Mouse (Mus musculus): Measurements from ENCODE around the gene Kif5a. TPM values are rescaled to one million over a fixed set of nuclear protein-coding genes. Genes with fewer than 3 reads are reported as not detected.

Gene Kif5a
- total RNA-seq, 1 experiment = 6.2 TPM

DNA sequence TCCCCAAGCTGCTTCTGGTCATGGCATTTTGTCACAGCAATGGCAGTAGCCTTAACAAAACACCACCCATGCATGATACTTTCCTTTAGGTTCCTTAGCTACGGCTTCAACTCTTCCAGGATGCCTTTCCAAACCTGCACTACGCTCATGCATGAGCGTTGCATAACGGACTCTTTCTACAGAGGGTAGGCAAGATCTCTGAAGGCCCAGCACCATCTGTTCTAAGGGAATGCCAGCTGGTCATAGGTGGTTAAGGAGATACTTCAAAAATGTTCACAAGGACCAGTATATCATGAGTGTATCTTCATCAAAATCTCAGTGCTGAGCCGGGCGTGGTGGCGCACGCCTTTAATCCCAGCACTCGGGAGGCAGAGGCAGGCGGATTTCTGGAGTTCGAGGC is 46.7 kb downstream of the Kif5a start:
- Histone ChIP-seq H3K9ac (ENCODE audit: insufficient read depth, low read depth, low read length, poor library complexity, severe bottlenecking) (no peak overlapping the region), H3K27ac (ENCODE audit: insufficient read depth, low read depth, low read length, poor library complexity, severe bottlenecking) (no peak overlapping the region), H3K4me1 (ENCODE audit: control insufficient read depth in 2 of 2, insufficient read depth in 2 of 2, low read length in 2 of 2, poor library complexity in 1 of 2) (peaks cover 5 to 7% of the 10 kb centered on the region in 2 experiments; a peak in 3 of 4 replicates), H3K9me3 (ENCODE audit: control insufficient read depth, insufficient read depth, low read depth, low read length) (no peaks in the 10 kb centered on the region), H3K36me3 (ENCODE audit: control insufficient read depth, insufficient read depth, low read length, poor library complexity, severe bottlenecking) (no peaks in the 10 kb centered on the region), H3K4me3 (ENCODE audit: insufficient read depth in 1 of 2, low read depth in 1 of 2, low read length in 2 of 2, poor library complexity in 1 of 2, severe bottlenecking in 1 of 2) (no peak overlapping the region)
- TF ChIP-seq ZC3H11A (IDR thresholded peaks at IDR 0.05; ENCODE audit: borderline replicate concordance, low read depth, low read length) (no peak), HCFC1 (IDR thresholded peaks at IDR 0.05; ENCODE audit: borderline replicate concordance, insufficient read depth, low read length) (no peak), MAFK (IDR thresholded peaks at IDR 0.05; ENCODE audit: insufficient read depth, low read depth, low read length) (no peak), ZNF384 (IDR thresholded peaks at IDR 0.05; ENCODE audit: low read depth, low read length) (no peak), CHD2 (IDR thresholded peaks at IDR 0.05; ENCODE audit: low read depth, low read length) (no peak)
- no peak for DNase-seq (ENCODE audit: low read depth, low spot score)
- in situ Hi-C loops (cut with MboI; ENCODE audit: low sequenced_read_pairs in 2 of 2, unreplicated experiment in 2 of 2) = no loop called here

DNA sequence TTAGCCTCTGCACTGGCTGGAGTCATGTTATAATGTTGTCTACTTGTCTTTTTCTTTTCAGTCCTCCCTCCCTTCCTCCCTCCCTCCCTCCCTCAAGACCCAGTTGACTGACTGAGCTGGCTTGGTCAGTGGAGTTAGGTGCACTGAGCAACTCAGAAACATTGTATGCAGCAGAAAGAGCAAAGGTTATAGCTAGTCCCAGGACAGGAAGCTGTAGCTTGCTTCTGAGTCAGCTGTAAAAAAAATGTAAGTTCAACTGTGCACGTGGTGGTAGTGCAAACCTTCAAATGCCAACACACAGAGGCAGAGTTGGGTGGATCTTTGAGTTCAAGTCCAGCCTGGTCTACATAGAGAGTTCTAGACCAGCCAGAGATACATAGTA is 48.7 kb downstream of the Kif5a start:
- H3K9ac ChIP-seq (ENCODE audit: insufficient read depth, low read depth, low read length, poor library complexity, severe bottlenecking) = no peak overlapping the region
- no peak overlapping the region; the same call in 1 of the 2 replicates for H3K27ac ChIP-seq (ENCODE audit: insufficient read depth, low read depth, low read length, poor library complexity, severe bottlenecking)
- H3K4me1 ChIP-seq (ENCODE audit: control insufficient read depth in 2 of 2, insufficient read depth in 2 of 2, low read length in 2 of 2, poor library complexity in 1 of 2) = peaks cover 9 to 10% of the 10 kb centered on the region in 2 experiments; a peak in 3 of 4 replicates
- no peak for DNase-seq (ENCODE audit: low read depth, low spot score)
- H3K36me3 ChIP-seq (ENCODE audit: control insufficient read depth, insufficient read depth, low read length, poor library complexity, severe bottlenecking) = peaks cover 2% of the 10 kb centered on the region; the same call in 1 of the 2 replicates
- TF ChIP-seq ZC3H11A (IDR thresholded peaks at IDR 0.05; ENCODE audit: borderline replicate concordance, low read depth, low read length) (no peak), MAFK (IDR thresholded peaks at IDR 0.05; ENCODE audit: insufficient read depth, low read depth, low read length) (no peak), HCFC1 (IDR thresholded peaks at IDR 0.05; ENCODE audit: borderline replicate concordance, insufficient read depth, low read length) (no peak), ZNF384 (IDR thresholded peaks at IDR 0.05; ENCODE audit: low read depth, low read length) (no peak), CHD2 (IDR thresholded peaks at IDR 0.05; ENCODE audit: low read depth, low read length) (no peak)
- no peak overlapping the region for H3K4me3 ChIP-seq (ENCODE audit: insufficient read depth in 1 of 2, low read depth in 1 of 2, low read length in 2 of 2, poor library complexity in 1 of 2, severe bottlenecking in 1 of 2)
- H3K9me3 ChIP-seq (ENCODE audit: control insufficient read depth, insufficient read depth, low read depth, low read length) = no peaks in the 10 kb centered on the region
- in situ Hi-C loops (cut with MboI; ENCODE audit: low sequenced_read_pairs in 2 of 2, unreplicated experiment in 2 of 2) = no loop called here

DNA sequence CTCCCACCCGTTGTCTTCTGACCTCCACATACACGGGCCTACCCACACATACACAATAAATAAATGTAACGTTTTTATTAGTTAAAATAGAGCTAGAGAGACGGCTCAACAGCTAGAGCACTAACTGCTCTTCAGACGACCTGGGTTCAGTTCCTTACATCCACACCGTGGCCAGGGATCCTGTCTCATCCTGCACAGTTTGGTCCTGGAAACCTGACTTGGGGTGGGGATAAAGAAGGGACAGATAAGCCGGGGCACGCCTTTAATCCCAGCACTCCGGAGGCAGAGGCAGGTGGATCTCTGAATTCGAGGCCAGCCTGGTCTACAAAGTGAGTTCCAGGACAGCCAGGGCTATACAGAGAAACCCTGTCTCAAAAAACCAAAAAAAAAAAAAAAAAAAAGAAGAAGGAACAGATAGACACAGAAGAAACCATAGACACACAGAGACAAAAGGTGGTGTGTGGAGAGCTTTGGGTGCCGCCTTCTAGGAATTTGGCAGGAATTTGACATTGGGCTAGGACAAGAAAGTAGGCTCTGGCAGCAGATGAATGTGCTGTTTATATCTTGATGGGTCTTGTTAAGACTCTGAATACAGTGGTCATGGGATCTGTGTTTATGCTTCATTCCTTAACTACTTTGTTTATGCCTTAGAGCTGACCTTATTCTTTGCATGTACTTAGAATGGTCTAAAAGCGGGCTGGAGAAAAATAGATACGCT is 49.3 kb downstream of the Kif5a start:
- H3K36me3 ChIP-seq (ENCODE audit: control insufficient read depth, insufficient read depth, low read length, poor library complexity, severe bottlenecking) = peaks cover 4% of the 10 kb centered on the region; the same call in 1 of the 2 replicates
- no peaks in the 10 kb centered on the region for H3K9me3 ChIP-seq (ENCODE audit: control insufficient read depth, insufficient read depth, low read depth, low read length)
- no peak overlapping the region for H3K9ac ChIP-seq (ENCODE audit: insufficient read depth, low read depth, low read length, poor library complexity, severe bottlenecking)
- TF ChIP-seq CHD2 (IDR thresholded peaks at IDR 0.05; ENCODE audit: low read depth, low read length) (no peak), HCFC1 (IDR thresholded peaks at IDR 0.05; ENCODE audit: borderline replicate concordance, insufficient read depth, low read length) (no peak), ZNF384 (IDR thresholded peaks at IDR 0.05; ENCODE audit: low read depth, low read length) (no peak), MAFK (IDR thresholded peaks at IDR 0.05; ENCODE audit: insufficient read depth, low read depth, low read length) (no peak), ZC3H11A (IDR thresholded peaks at IDR 0.05; ENCODE audit: borderline replicate concordance, low read depth, low read length) (no peak)
- peaks cover 9 to 11% of the 10 kb centered on the region in 2 experiments; a peak in 3 of 4 replicates for H3K4me1 ChIP-seq (ENCODE audit: control insufficient read depth in 2 of 2, insufficient read depth in 2 of 2, low read length in 2 of 2, poor library complexity in 1 of 2)
- H3K4me3 ChIP-seq (ENCODE audit: insufficient read depth in 1 of 2, low read depth in 1 of 2, low read length in 2 of 2, poor library complexity in 1 of 2, severe bottlenecking in 1 of 2) = no peak overlapping the region
- in situ Hi-C loops (cut with MboI; ENCODE audit: low sequenced_read_pairs in 2 of 2, unreplicated experiment in 2 of 2) = no loop called here
- H3K27ac ChIP-seq (ENCODE audit: insufficient read depth, low read depth, low read length, poor library complexity, severe bottlenecking) = no peak overlapping the region; the same call in 1 of the 2 replicates
- no peak for DNase-seq (ENCODE audit: low read depth, low spot score)

DNA sequence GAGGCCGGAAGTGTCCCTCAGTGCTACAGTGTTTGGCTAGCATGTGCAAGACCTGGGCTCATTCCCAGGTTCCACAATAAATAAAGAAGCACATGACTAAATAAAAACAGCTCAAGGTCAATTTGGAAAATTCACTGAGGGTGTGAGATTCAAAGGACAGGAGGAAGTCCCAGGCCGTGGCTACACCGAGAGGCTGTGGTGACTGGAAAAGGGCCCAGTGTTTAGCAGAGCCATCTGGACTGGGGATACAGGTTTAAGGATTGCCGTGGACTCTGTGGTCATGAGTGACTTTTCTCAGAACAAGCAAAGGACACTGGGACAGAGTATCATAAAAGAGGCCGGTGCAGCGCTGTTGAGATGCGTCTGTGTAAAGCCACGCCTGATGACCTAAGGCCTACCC is 49.9 kb downstream of the Kif5a start:
- Histone ChIP-seq H3K9me3 (ENCODE audit: control insufficient read depth, insufficient read depth, low read depth, low read length) (no peaks in the 10 kb centered on the region), H3K36me3 (ENCODE audit: control insufficient read depth, insufficient read depth, low read length, poor library complexity, severe bottlenecking) (peaks cover 9% of the 10 kb centered on the region), H3K4me3 (ENCODE audit: insufficient read depth in 1 of 2, low read depth in 1 of 2, low read length in 2 of 2, poor library complexity in 1 of 2, severe bottlenecking in 1 of 2) (no peak overlapping the region), H3K9ac (ENCODE audit: insufficient read depth, low read depth, low read length, poor library complexity, severe bottlenecking) (no peak overlapping the region), H3K27ac (ENCODE audit: insufficient read depth, low read depth, low read length, poor library complexity, severe bottlenecking) (no peak overlapping the region), H3K4me1 (ENCODE audit: control insufficient read depth in 2 of 2, insufficient read depth in 2 of 2, low read length in 2 of 2, poor library complexity in 1 of 2) (peaks cover 9 to 11% of the 10 kb centered on the region in 2 experiments; a peak in 3 of 4 replicates)
- no peak for DNase-seq (ENCODE audit: low read depth, low spot score)
- no peak for TF ChIP-seq ZC3H11A (IDR thresholded peaks at IDR 0.05; ENCODE audit: borderline replicate concordance, low read depth, low read length)
- no peak for TF ChIP-seq HCFC1 (IDR thresholded peaks at IDR 0.05; ENCODE audit: borderline replicate concordance, insufficient read depth, low read length)
- no peak for TF ChIP-seq MAFK (IDR thresholded peaks at IDR 0.05; ENCODE audit: insufficient read depth, low read depth, low read length)
- no peak for TF ChIP-seq CHD2 (IDR thresholded peaks at IDR 0.05; ENCODE audit: low read depth, low read length)
- no peak for TF ChIP-seq ZNF384 (IDR thresholded peaks at IDR 0.05; ENCODE audit: low read depth, low read length)
- in situ Hi-C loops (cut with MboI; ENCODE audit: low sequenced_read_pairs in 2 of 2, unreplicated experiment in 2 of 2) = no loop called here

All from ES-E14 (cell line).